Mouse (Mus musculus): Measurements from ENCODE around the gene Plxnb3.
A peak's percentile ranks its signal among the peaks of the same experiment; 100 is the strongest.
"Not testable (repeated sequence)": the region's sequence is repeated elsewhere in the genome, so short reads cannot be mapped to it uniquely, and the experiment has no call there.

Plxnb3 gene

GRCm38 (mm10) chrX:73756334-73757140 lies at the start of gene Plxnb3:
TSS of gene Plxnb3 (plus strand) at chrX:73757090.
- DNase-seq (ENCODE audit: low read depth), result no peak

- peak; percentile 59 for DNase-seq (ENCODE audit: low read depth)
These were observed 41.3 kb upstream of the Plxnb3 start for GRCm38 (mm10) chrX:73715476-73716108.

- DNase-seq (ENCODE audit: low read depth), result peak; percentile 90
These were observed 40.7 kb upstream of the Plxnb3 start, which contains the start of the genes Bcap31 and Abcd1 for GRCm38 (mm10) chrX:73716109-73716661. TSS of gene Bcap31 (minus strand) at chrX:73716175. TSS of gene Abcd1 (plus strand) at chrX:73716597.

GRCm38 (mm10) chrX:73716709-73717545 lies 40.0 kb upstream of the Plxnb3 start:
- no peak for DNase-seq (ENCODE audit: low read depth)

GRCm38 (mm10) chrX:73717667-73718066 lies 39.2 kb upstream of the Plxnb3 start:
- DNase-seq (ENCODE audit: low read depth), result no peak

GRCm38 (mm10) chrX:73718271-73718670 lies 38.6 kb upstream of the Plxnb3 start:
- no peak for DNase-seq (ENCODE audit: low read depth)

GRCm38 (mm10) chrX:73718686-73719362 lies 38.1 kb upstream of the Plxnb3 start:
- peak; percentile 33 for DNase-seq (ENCODE audit: low read depth)

GRCm38 (mm10) chrX:73730908-73731307 lies 26.0 kb upstream of the Plxnb3 start:
- DNase-seq (ENCODE audit: low read depth), result no peak

GRCm38 (mm10) chrX:73738155-73738554 lies 18.7 kb upstream of the Plxnb3 start:
- no peak for DNase-seq (ENCODE audit: low read depth)

GRCm38 (mm10) chrX:73739151-73739550 lies 17.7 kb upstream of the Plxnb3 start:
- DNase-seq (ENCODE audit: low read depth), result no peak

GRCm38 (mm10) chrX:73739841-73740240 lies 17.0 kb upstream of the Plxnb3 start:
- DNase-seq (ENCODE audit: low read depth), result not testable (repeated sequence)

GRCm38 (mm10) chrX:73744774-73745481 lies 12.0 kb upstream of the Plxnb3 start:
- DNase-seq (ENCODE audit: low read depth), result peak; percentile 1

GRCm38 (mm10) chrX:73748977-73749376 lies 7.9 kb upstream of the Plxnb3 start:
- peak; percentile 2 for DNase-seq (ENCODE audit: low read depth)

- DNase-seq (ENCODE audit: low read depth), result no peak
These were observed 1.9 kb downstream of the Plxnb3 start for GRCm38 (mm10) chrX:73758611-73759290.

GRCm38 (mm10) chrX:73765311-73765710 lies 8.4 kb downstream of the Plxnb3 start:
- no peak for DNase-seq (ENCODE audit: low read depth)

GRCm38 (mm10) chrX:73767267-73767666 lies 10.4 kb downstream of the Plxnb3 start:
- no peak for DNase-seq (ENCODE audit: low read depth)

GRCm38 (mm10) chrX:73774168-73774760 lies 17.4 kb downstream of the Plxnb3 start, which contains the start of gene Srpk3:
TSS of gene Srpk3 (plus strand) at chrX:73774405.
- no peak for DNase-seq (ENCODE audit: low read depth)

- no peak for DNase-seq (ENCODE audit: low read depth)
These were observed 18.1 kb downstream of the Plxnb3 start for GRCm38 (mm10) chrX:73774802-73775483.

- DNase-seq (ENCODE audit: low read depth), result no peak
These were observed 25.3 kb downstream of the Plxnb3 start for GRCm38 (mm10) chrX:73782227-73782626.
